Comparison of ENCODE assay signal across 8 mouse cellular contexts in genomic region chr5:35189113-35189797, GRCm38 (mm10).
DNase-seq lines count a peak whose midpoint lies in the region; ATAC-seq lines count a peak whose summit lies in the region.

No protein-coding gene starts in this region.

- peak; percentile 14 for DNase-seq in 3T3-L1 (ENCODE audit: low read depth, low spot score)
- peak; percentile 97 for DNase-seq in adrenal gland, postnatal 14 days
- DNase-seq in frontal cortex, adult 2 months (ENCODE audit: extremely low spot score in 1 of 2, low spot score in 1 of 2) = peak; percentile 61 to 81
- DNase-seq in heart, postnatal 10 days = peak; percentile 91 to 94
- peak; percentile 82 for DNase-seq in layer of hippocampus, adult 9-11 months
- DNase-seq in lung, postnatal 14 days = peak; percentile 85

- intact Hi-C loops in heart, postnatal 10 days (cut with DNase I) = no loop called here

- no peak overlapping the region for H3K4me2 ChIP-seq in stomach, embryonic 16.5 days (ENCODE audit: low read depth, low read length)

- no peaks in the 10 kb centered on the region for H3K36me3 ChIP-seq in stomach, embryonic 16.5 days (ENCODE audit: control insufficient read depth, insufficient read depth, low read length)

- no peaks in the 10 kb centered on the region for H3K27me3 ChIP-seq in stomach, embryonic 16.5 days (ENCODE audit: control insufficient read depth, insufficient read depth, low read length)

- no peaks in the 10 kb centered on the region for H3K4me1 ChIP-seq in stomach, embryonic 16.5 days (ENCODE audit: control insufficient read depth, insufficient read depth, low read length)

- H3K9me3 ChIP-seq in stomach, embryonic 16.5 days (replicated peaks; ENCODE audit: control insufficient read depth, low read length) = no peaks in the 10 kb centered on the region

- H3K4me3 ChIP-seq in stomach, embryonic 16.5 days (replicated peaks; ENCODE audit: low read length) = no peak overlapping the region

- peak; percentile 50; the same call in 1 of the 2 replicates for ATAC-seq in stomach, embryonic 16.5 days (ENCODE audit: insufficient read depth, low FRiP score)
- ATAC-seq in CD4-positive, CD25-positive, alpha-beta regulatory T cell, adult 4 months = no peak

- H3K27ac ChIP-seq in stomach, embryonic 16.5 days (ENCODE audit: low read length) = no peak overlapping the region

- 60% methylated on average over 12 of the region's 12 CpGs for WGBS in stomach, embryonic 16.5 days

- no peak overlapping the region for H3K9ac ChIP-seq in stomach, embryonic 16.5 days (ENCODE audit: low read length)

Comparison
In these comparisons a context has a peak if more than half of its experiments do, and no peak if none do; other contexts are left out.
1. DNase-seq: peak in every context shown above with its lines; median percentile 97 in adrenal gland, postnatal 14 days; 92 in heart, postnatal 10 days; 85 in lung, postnatal 14 days; 82 in layer of hippocampus, adult 9-11 months; 71 in frontal cortex, adult 2 months; 14 in 3T3-L1.